Mouse (Mus musculus) layer of hippocampus, adult 11-12 months (tissue): ENCODE results near the gene Atg4c.

Source experiments
- DNase-seq: peaks from one replicate; pipeline ENCODE4 v3.0.0; 2022; ENCODE audit warnings: low spot score

Gene Atg4c

DNA sequence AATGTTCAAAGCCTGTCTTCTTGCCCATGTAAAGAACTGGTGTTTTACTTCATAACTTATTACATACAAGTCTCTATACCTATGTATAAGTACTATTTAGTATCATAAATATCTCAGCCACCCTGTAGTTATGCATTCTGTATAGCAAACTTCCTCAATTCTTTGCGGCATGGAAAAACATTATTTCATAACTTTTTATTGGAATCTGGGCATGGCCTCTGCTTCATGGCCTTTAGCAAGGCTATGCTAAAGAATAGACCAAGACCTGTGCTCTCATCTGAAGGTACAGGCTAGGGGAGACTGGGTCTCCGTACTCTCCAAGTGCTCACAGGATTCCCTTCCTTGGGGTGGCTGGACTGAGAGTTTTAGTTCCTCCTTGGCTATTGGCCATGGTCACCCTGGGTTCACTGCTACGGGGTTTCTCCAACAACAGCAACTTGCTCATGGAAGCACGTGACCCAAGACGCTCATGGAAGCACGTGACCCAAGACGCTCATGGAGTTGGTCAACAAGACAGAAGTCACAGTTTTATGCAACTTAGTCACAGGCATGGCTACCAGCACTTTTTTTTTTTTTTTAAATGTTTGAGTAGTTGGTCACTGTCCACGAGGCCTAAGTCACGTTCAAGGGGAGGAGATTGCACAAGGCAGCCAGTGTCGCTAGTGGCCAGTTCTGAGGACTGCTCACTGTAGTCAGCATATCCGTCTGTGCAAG, 7.2 kb upstream of the Atg4c start:
- DNase-seq, result no peak

- DNase-seq, result no peak
Measured at GRCm38 (mm10) chr4:99192640-99193039, 1.1 kb upstream of the Atg4c start.

DNA sequence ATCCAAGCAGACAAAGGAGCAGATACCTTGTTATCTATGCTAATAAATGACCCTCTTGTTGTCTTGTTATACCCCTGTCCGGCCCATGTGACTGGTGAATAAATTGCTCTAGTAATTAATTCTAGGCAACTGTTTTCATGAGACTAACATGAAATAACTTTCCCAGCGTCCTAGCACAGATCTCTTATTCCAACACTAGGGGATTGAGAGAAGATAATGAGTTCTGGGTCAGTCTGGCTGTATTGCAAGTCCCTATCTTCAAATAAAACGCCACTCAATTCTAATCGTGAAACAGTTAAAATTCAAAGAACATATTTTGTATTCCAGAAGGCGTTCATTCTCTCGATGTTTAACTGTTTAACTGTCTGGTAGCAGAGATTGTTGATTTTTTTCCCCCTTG, 520 bp upstream of the Atg4c start:
- DNase-seq, result no peak

DNA sequence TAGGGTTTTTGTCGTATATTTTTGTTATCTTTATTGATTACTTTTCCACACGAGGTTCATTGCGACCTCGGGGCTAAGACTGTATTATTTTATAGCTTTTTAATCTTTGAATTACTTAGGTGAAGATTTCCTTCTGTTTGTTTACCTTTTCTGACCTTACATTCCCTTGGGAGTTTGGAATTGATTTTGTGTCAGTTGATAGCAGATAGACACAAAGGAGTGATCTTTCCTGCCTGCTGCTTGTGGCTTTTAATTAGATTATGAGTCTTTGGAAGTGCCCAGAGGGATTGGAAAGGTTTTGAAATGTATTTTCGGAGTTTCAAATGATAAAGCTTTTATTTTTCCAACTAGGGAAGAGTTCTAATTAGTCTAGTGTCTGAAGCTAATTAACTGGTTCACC, 1.1 kb downstream of the Atg4c start:
- DNase-seq, result no peak

GRCm38 (mm10) chr4:99198721-99199120, 5.0 kb downstream of the Atg4c start:
- DNase-seq, result no peak

DNA sequence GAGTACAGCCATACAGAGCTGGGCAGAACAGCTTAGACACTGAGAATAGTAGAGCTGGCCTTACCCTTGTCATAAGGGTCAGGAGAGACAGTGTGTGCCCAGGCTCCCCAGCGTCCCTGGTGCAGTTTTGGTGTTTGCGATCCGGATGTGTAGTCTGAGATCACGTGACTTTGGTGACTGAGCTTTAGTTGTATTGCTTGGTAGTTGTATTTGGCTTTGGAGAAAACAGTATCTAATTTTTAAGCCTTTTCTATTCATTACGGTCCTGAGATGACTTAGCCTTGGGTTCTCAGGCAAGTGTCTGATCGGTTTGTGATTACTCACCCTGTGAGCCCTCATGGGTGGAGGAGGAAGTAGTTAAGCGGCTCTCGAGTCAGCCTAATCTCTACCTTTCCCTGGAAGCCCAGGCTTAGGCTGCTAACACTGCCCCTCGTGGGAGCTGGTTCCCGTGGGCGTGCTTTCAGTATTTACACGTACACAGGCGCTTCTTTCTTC, 6.1 kb downstream of the Atg4c start:
- DNase-seq, result peak; percentile 32

DNA sequence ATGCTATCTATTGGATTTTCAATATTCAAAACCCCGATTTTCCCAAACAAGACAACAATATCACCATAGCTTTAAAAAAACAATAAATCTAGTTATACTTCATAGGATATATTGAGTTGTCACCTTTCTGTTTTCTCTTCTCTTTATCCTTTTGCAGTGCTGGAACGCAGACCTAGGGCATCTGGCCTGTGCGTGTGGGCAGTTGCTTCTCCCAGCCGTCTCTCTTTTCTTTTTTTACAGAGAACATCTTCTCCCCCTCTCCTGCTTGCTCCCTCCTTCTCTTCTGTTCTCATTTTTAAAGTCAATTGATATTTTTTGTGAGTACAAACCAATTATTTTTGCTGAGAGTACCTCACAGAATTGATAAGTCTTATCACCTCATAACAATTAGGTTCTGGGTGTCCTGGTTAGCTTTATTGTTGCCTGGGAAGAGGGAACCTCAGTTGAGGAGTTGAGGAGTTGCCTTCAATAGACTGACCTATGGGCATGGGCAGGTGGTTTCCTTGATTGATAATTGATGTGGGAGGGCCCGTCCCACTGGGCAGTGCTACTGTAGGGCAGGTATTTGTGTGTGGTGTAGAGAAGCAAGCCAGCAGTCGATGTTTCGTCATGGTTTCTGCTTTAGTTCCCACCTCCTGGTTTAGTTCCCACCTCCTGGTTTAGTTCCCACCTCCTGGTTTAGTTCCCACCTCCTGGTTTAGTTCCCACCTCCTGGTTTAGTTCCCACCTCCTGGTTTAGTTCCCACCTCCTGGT, 6.8 kb downstream of the Atg4c start:
- no peak for DNase-seq

GRCm38 (mm10) chr4:99205773-99206172, 12.0 kb downstream of the Atg4c start:
- no peak for DNase-seq

GRCm38 (mm10) chr4:99206356-99206755, 12.6 kb downstream of the Atg4c start:
- no peak for DNase-seq

DNA sequence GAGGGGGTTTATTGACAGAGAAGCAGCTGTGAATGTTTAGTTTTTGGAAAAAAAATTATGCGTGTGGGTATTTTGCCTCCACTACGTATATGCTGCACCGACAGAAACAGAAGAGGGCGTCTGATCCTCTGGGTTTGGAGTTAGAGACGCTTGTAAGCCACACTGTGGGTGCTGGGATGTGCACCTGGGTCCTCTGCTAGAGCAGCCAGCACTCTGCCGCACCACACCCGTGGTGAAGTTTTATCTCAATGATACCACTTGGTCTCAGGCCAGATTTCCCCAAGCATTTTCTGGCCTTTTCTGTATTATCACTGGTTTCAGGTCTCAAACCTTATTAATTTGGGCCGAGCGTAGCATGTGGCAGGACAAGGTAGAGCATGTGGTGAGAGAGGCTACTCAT, 16.4 kb downstream of the Atg4c start:
- DNase-seq, result no peak

DNA sequence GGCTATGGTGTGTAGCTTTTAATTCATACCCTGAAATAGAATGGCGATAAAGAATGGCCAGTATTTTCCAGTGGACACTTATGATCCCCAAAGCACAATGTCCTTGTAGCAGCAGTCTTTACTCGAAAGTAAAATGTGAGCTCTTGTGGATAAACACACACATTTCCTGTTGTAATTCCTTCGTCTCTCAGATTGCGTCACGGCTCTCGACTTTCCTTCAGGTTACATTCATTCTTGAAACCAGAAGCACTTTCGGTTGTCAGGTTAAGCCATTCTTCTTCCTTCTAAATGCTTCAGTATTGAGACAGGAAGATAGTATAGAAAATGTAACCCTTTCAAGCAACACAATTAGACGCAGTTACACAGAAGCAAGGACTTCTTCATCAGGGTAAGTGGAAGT, 17.9 kb downstream of the Atg4c start:
- no peak for DNase-seq

- DNase-seq, result no peak
Measured at GRCm38 (mm10) chr4:99213123-99213522, 19.4 kb downstream of the Atg4c start.

DNA sequence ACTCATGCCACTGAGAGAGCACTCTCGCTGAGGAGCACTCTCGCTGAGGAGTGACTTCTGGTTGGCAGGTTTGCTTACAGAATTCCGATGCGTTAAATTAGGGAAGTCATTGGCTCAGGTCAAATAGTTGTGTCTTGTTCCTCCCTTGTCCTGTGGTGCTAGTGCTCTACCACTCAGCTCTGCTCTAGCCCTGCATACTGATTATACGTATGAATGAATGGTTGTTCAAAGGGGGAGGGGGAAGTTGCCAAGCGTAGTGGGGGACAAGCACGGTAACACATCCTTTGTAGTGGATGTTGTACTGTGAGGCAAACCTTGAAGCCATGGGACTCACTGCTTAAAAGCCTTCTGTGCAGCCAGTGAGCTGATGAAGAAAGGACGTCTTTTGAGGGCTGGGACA, 28.5 kb downstream of the Atg4c start:
- no peak for DNase-seq

DNA sequence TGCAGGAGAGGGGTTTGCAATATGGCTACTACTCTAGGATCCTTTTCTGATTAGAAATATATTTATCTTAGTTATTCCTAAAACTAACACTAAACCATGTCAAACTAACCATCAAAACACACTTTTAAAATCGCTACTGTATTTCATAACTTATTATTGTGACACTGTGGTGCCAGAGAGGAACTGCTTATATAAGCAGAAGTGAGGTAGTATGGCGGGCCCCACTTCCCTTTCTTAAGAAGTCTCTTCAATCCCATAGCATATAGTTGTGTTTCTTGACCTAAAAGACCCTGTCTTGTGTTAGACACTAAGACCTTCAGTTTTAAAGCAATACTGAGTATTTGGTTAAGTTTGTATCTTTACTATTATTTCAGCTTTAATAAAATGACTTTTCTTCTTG, 31.1 kb downstream of the Atg4c start:
- no peak for DNase-seq

DNA sequence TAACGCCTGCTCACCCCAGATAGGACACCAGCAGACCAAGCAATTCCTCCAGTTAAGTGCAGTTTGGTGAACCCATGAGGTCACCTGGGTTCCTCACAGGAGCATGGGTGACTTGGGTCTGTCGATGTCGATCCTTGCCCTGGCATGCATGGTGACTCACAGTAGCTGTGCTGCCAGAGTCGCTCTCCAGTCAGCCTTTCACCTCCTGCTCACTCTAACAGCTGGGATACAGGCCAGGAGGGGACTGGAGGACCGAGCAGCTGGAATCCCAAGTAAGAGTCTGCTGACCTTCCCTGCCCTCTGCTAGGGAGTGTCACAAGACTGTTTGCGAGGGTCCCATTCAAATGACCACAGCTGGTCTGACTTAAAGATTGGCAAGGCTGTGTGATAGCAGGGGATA, 33.5 kb downstream of the Atg4c start:
- no peak for DNase-seq

GRCm38 (mm10) chr4:99229371-99229770, 35.6 kb downstream of the Atg4c start:
- no peak for DNase-seq

DNA sequence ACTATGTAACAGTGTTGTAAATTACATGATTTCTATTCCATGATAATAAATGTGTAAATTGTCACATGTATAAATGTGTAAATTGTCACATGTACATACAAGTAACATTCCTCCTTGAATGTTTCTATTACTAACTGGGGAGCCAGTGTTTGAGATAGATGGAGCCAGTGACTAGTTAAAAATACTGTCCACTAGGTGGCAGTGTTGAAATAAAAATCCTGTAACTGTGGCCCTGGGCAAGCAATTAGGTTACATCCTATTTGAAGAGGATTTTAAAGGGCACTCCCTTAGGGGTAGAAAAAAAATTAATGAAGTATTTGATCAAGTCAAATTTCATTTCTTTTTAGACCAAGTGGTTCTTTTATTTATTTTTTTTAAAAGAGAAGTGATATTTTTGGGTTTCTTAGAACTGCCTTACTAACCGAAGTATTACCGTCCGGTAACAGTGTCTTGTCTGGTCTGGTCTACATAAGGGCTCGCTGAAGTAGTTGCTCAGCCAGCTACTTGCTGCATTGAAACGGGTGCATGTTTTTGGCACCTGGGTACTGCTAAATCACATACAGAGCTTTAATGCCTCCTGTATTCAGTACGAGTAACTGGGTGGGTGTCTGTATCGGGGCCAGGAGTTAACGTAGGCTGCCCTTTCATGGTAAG, 41.6 kb downstream of the Atg4c start:
- peak; percentile 42 for DNase-seq

GRCm38 (mm10) chr4:99238305-99238704, 44.6 kb downstream of the Atg4c start:
- no peak for DNase-seq

- no peak for DNase-seq
Measured at GRCm38 (mm10) chr4:99241674-99242073, 47.9 kb downstream of the Atg4c start.

DNA sequence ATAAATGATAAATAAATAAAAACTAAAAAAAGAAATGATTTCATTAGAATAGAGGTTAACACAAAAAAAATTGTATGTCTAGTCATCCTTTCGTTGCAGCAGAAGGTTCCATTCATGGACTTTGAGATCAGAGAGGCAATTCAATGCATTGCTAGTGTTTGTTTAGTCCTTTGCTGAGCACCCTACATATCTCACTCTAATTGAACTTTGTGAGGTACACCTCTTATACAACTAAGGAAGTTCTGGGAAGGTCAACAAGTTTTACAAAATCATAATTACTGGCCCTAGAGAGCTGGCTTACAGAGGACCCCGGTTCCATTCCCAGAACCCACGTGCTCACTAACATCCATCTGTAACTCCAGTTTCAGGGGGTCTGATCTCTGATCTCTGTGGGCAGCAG, 55.6 kb downstream of the Atg4c start:
- DNase-seq, result no peak

GRCm38 (mm10) chr4:99249826-99250225, 56.1 kb downstream of the Atg4c start:
- DNase-seq, result no peak

DNA sequence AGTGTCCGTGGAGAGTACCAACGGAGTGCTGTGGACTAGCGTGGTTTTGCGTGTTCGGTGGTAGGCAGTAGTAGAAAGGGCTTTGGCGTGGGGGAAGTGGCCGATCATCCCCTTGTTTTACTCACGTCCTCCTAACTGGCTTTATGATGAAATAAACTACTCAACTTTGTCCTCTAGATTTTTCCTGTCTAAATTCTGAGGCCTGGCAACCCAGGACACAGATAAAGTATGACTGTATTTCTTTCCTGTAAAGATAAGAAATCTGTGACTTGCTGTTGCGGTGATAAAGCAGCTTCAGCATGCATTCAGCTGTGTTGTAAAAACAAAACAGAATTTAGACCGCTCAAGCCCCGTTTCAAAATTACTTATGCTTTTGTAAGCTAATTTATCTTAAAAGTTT, 59.2 kb downstream of the Atg4c start:
- no peak for DNase-seq

GRCm38 (mm10) chr4:99263191-99263590, 69.5 kb downstream of the Atg4c start:
- no peak for DNase-seq
